Mouse (Mus musculus) bone marrow macrophage, adult 2 months (primary cell): ENCODE results near the gene Heg1.

Source experiments
- CTCF ChIP-seq: IDR thresholded peaks from 2 replicates; pipeline ENCODE4 v1.5.1; 2012; ENCODE audit warnings: low read depth, mild to moderate bottlenecking, low read length, moderate library complexity
- POLR2A ChIP-seq: IDR thresholded peaks from 2 replicates; pipeline ENCODE4 v1.6.1; 2012; ENCODE audit warnings: mild to moderate bottlenecking, low read depth, low read length, borderline replicate concordance

GRCm38 (mm10) chr16:33659521-33659920, 24.6 kb upstream of the Heg1 start:
- no peak for TF ChIP-seq POLR2A
- TF ChIP-seq CTCF, result no peak
